Comparison of ENCODE assay signal across 9 mouse cellular contexts in genomic region chr3:96332631-96333395, GRCm38 (mm10). TPM values are rescaled to one million over a fixed set of nuclear protein-coding genes. Genes with fewer than 3 reads are reported as not detected.
A peak's percentile ranks its signal among the peaks of the same experiment; 100 is the strongest.
DNase-seq lines count a peak whose midpoint lies in the region; ATAC-seq lines count a peak whose summit lies in the region.
"Had no signal": no experiment of that assay in that cellular context is flagged by ENCODE, and none has a peak within 500 bp of the region (broad histone marks: within the 10 kb centered on the region; RNA-seq: fewer than 3 reads in every experiment).

No protein-coding gene starts in this region.

- peak overlapping the region; percentile 47 for H3K4me3 ChIP-seq in midbrain, embryonic 10.5 days
- no peak overlapping the region for H3K4me3 ChIP-seq in midbrain, embryonic 15.5 days
- H3K4me3 ChIP-seq in intestine, embryonic 15.5 days (replicated peaks): 0 out of 2 replicates have a peak overlapping the region, but pooled peaks have one; percentile 32
- H3K4me3 ChIP-seq in stomach, embryonic 15.5 days (replicated peaks): 0 out of 2 replicates have a peak overlapping the region, but pooled peaks have one; percentile 14

- peaks cover 93% of the 10 kb centered on the region for H3K27me3 ChIP-seq in midbrain, embryonic 10.5 days (ENCODE audit: low read depth, poor library complexity, severe bottlenecking)
- H3K27me3 ChIP-seq in midbrain, embryonic 15.5 days (replicated peaks): peaks cover 89% of the 10 kb centered on the region
- peaks cover 71% of the 10 kb centered on the region for H3K27me3 ChIP-seq in intestine, embryonic 15.5 days (replicated peaks)
- peaks cover 70% of the 10 kb centered on the region for H3K27me3 ChIP-seq in stomach, embryonic 15.5 days (replicated peaks)

- no peaks in the 10 kb centered on the region for H3K36me3 ChIP-seq in midbrain, embryonic 10.5 days
- H3K36me3 ChIP-seq in midbrain, embryonic 15.5 days (replicated peaks): no peaks in the 10 kb centered on the region
- H3K36me3 ChIP-seq in intestine, embryonic 15.5 days: no peaks in the 10 kb centered on the region
- H3K36me3 ChIP-seq in stomach, embryonic 15.5 days: no peaks in the 10 kb centered on the region
- H3K36me3 ChIP-seq: neural tube, embryonic 13.5 days had no signal

- ATAC-seq in midbrain, embryonic 15.5 days (replicated peaks): no peak
- 0 out of 2 replicates have a peak, but pooled peaks have one; percentile 19 for ATAC-seq in intestine, embryonic 15.5 days
- ATAC-seq in stomach, embryonic 15.5 days (ENCODE audit: insufficient read depth, low FRiP score, low read depth): no peak; the same call in 1 of the 2 replicates

- no peak overlapping the region for H3K9ac ChIP-seq in midbrain, embryonic 15.5 days
- no peak overlapping the region for H3K9ac ChIP-seq in intestine, embryonic 15.5 days
- no peak overlapping the region for H3K9ac ChIP-seq in stomach, embryonic 15.5 days
- H3K9ac ChIP-seq: neural tube, embryonic 13.5 days had no signal

- 2% methylated on average over 27 of the region's 27 CpGs for WGBS in midbrain, embryonic 10.5 days
- 4% methylated on average over 27 of the region's 27 CpGs for WGBS in midbrain, embryonic 15.5 days
- WGBS in intestine, embryonic 15.5 days: 5% methylated on average over 27 of the region's 27 CpGs
- 4% methylated on average over 27 of the region's 27 CpGs for WGBS in stomach, embryonic 15.5 days

- no peaks in the 10 kb centered on the region for H3K9me3 ChIP-seq in midbrain, embryonic 10.5 days (replicated peaks)
- H3K9me3 ChIP-seq in midbrain, embryonic 15.5 days: no peaks in the 10 kb centered on the region
- H3K9me3 ChIP-seq in intestine, embryonic 15.5 days: no peaks in the 10 kb centered on the region
- H3K9me3 ChIP-seq in stomach, embryonic 15.5 days: no peaks in the 10 kb centered on the region

- DNase-seq in midbrain, embryonic 10.5 days (ENCODE audit: low spot score): peak; percentile 71
- DNase-seq in ZHBTc4 (ENCODE audit: low read depth, low spot score): peak; percentile 93
- DNase-seq in layer of hippocampus, postnatal 14 days (ENCODE audit: low spot score in 2 of 2): no peak
- no peak for DNase-seq in ovary, postnatal 14 days (ENCODE audit: low spot score)
- no peak for DNase-seq in urinary bladder, postnatal 4 days (ENCODE audit: low spot score in 2 of 2)

- H3K27ac ChIP-seq in midbrain, embryonic 10.5 days (replicated peaks): no peak overlapping the region
- H3K27ac ChIP-seq in midbrain, embryonic 15.5 days: no peak overlapping the region
- no peak overlapping the region for H3K27ac ChIP-seq in intestine, embryonic 15.5 days
- no peak overlapping the region for H3K27ac ChIP-seq in stomach, embryonic 15.5 days
- H3K27ac ChIP-seq: neural tube, embryonic 13.5 days had no signal

- H3K4me2 ChIP-seq in midbrain, embryonic 15.5 days: no peak overlapping the region
- H3K4me2 ChIP-seq in intestine, embryonic 15.5 days (replicated peaks): peak overlapping the region; percentile 55
- peak overlapping the region; percentile 51 for H3K4me2 ChIP-seq in stomach, embryonic 15.5 days

- H3K4me1 ChIP-seq in midbrain, embryonic 10.5 days: peaks cover 27% of the 10 kb centered on the region
- no peaks in the 10 kb centered on the region for H3K4me1 ChIP-seq in midbrain, embryonic 15.5 days
- H3K4me1 ChIP-seq in intestine, embryonic 15.5 days (replicated peaks): no peaks in the 10 kb centered on the region; the same call in 1 of the 2 replicates
- no peaks in the 10 kb centered on the region for H3K4me1 ChIP-seq in stomach, embryonic 15.5 days
- H3K4me1 ChIP-seq: neural tube, embryonic 13.5 days had no signal

RNA-seq across cellular contexts. Expression of gene Fcgr1, which starts 39.0 kb away (rescaled TPM):
- polyA plus RNA-seq in midbrain, embryonic 10.5 days (2016; fragmentation: Nextera tagmentation; extraction: Ambion mirVana): 1.8 and 2.1 TPM in 2 replicates
- polyA plus RNA-seq in midbrain, embryonic 15.5 days (2015; fragmentation: Nextera tagmentation; extraction: Ambion mirVana): 1.0 and 1.7 TPM in 2 replicates
- polyA plus RNA-seq in intestine, embryonic 15.5 days (2015; fragmentation: Nextera tagmentation; extraction: Ambion mirVana): 2.3 and 3.0 TPM in 2 replicates
- polyA plus RNA-seq in stomach, embryonic 15.5 days (2015; fragmentation: Nextera tagmentation; extraction: Ambion mirVana): 3.8 and 4.4 TPM in 2 replicates
- 1 to 10 TPM; 2.3 to 2.5 TPM for total RNA-seq in layer of hippocampus, postnatal 14 days (2021)

Comparison
In these comparisons a context has a peak if more than half of its experiments do, and no peak if none do; other contexts are left out.
1. DNase-seq: peak in midbrain, embryonic 10.5 days (single experiment) and ZHBTc4 (single experiment); none in layer of hippocampus, postnatal 14 days (0 of 2), ovary, postnatal 14 days (single experiment) and urinary bladder, postnatal 4 days (0 of 2).